Mouse (Mus musculus) G1E (cell line): Measurements from ENCODE around the gene Dmac2.

Source experiments
- CTCF ChIP-seq: IDR thresholded peaks from 2 replicates; pipeline ENCODE4 v1.5.1; 2012; ENCODE audit warnings: low read depth, low read length, inconsistent platforms, mixed read lengths
- TAL1 ChIP-seq: conservative IDR thresholded peaks from 2 replicates; pipeline ENCODE4 v1.6.1; 2012; ENCODE audit warnings: low read depth, low read length, inconsistent platforms, mixed read lengths

DNA sequence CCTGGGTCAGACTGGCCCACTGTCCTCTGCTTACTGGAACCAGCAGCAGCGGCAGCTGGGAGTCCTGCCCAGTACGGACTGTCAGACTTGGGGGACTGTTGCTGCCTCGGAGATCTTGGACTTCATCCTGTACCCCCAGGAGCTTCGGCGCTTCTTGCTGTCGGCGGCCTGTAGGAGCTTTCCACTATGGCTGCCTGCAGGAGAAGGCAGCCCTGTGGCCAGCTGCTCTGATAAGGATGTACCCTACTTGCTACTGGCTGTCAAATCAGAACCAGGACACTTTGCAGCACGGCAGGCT is 9.1 kb downstream of the Dmac2 start:
- TF ChIP-seq CTCF: no peak
- TF ChIP-seq TAL1: no peak
